Mouse (Mus musculus) left cerebral cortex, adult 2 months (tissue): ENCODE measurements around the gene Grhpr. TPM values are rescaled to one million over a fixed set of nuclear protein-coding genes. Genes with fewer than 3 reads are reported as not detected.

Source experiments
- DNase-seq, 2 experiments: peaks; one replicate each; pipeline ENCODE4 v3.0.0; 2021 to 2022; ENCODE audit warnings: low spot score in 2 of 2, mixed read lengths in 1 of 2; ENCODE audit errors: extremely low spot score in 1 of 2
- H3K27ac ChIP-seq: fragments of 200-600 bp; 2 replicates; pipeline ENCODE4 v1.8.1; 2022
- H3K4me3 ChIP-seq: fragments of 200-600 bp; 2 replicates; pipeline ENCODE4 v1.8.1; 2022
- CTCF ChIP-seq: fragments of 200-600 bp; IDR thresholded peaks from 2 replicates; pipeline ENCODE4 v1.8.1; 2022; ENCODE audit warnings: antibody characterized with exemption, mild to moderate bottlenecking, moderate library complexity
- intact Hi-C: fragments of 180-260 bp; cut with DNase I; formaldehyde crosslinking; loops from one replicate; pipeline ENCODE4 v1.15.1; 2025
- total RNA-seq, 2 experiments: library from RNA; stranded (reverse); gene quantifications; 2 replicates each; pipeline ENCODE4 v1.2.3; 2021

Gene Grhpr
- total RNA-seq, 2 experiments from 2014 or later, result 27.3 to 28.7 TPM

GRCm38 (mm10) chr4:44953041-44953440 is 28.2 kb upstream of the Grhpr start:
- intact Hi-C loops, result no loop called here
- H3K27ac ChIP-seq, result no peak overlapping the region
- DNase-seq, result no peak
- no peak for TF ChIP-seq CTCF
- H3K4me3 ChIP-seq, result no peak overlapping the region

- no peak for DNase-seq
- intact Hi-C loops, result no loop called here
- Histone ChIP-seq H3K4me3 (no peak overlapping the region), H3K27ac (no peak overlapping the region)
- no peak for TF ChIP-seq CTCF
These were observed 22.4 kb upstream of the Grhpr start for GRCm38 (mm10) chr4:44958776-44959175.

- Histone ChIP-seq H3K27ac (no peak overlapping the region), H3K4me3 (no peak overlapping the region)
- intact Hi-C loops, result no loop called here
- DNase-seq, result no peak
- TF ChIP-seq CTCF, result no peak
These were observed 22.0 kb upstream of the Grhpr start for GRCm38 (mm10) chr4:44959220-44959619.

- H3K4me3 ChIP-seq, result no peak overlapping the region
- TF ChIP-seq CTCF, result no peak
- no peak overlapping the region for H3K27ac ChIP-seq
- DNase-seq, result no peak
- intact Hi-C loops, result no loop called here
These were observed 18.0 kb upstream of the Grhpr start for GRCm38 (mm10) chr4:44963156-44963555.

- no peak for DNase-seq
- Histone ChIP-seq H3K27ac (no peak overlapping the region), H3K4me3 (no peak overlapping the region)
- TF ChIP-seq CTCF, result no peak
- intact Hi-C loops, result no loop called here
These were observed 16.0 kb upstream of the Grhpr start for GRCm38 (mm10) chr4:44965175-44965574.

- Histone ChIP-seq H3K27ac (no peak overlapping the region), H3K4me3 (no peak overlapping the region)
- intact Hi-C loops, result no loop called here
- no peak for DNase-seq
- TF ChIP-seq CTCF, result no peak
These were observed 15.5 kb upstream of the Grhpr start for GRCm38 (mm10) chr4:44965736-44966135.

GRCm38 (mm10) chr4:44967402-44967801 is 13.8 kb upstream of the Grhpr start:
- Histone ChIP-seq H3K4me3 (no peak overlapping the region), H3K27ac (no peak overlapping the region)
- DNase-seq, result no peak
- TF ChIP-seq CTCF, result no peak
- intact Hi-C loops, result no loop called here

GRCm38 (mm10) chr4:44970056-44970455 is 11.1 kb upstream of the Grhpr start:
- H3K27ac ChIP-seq, result no peak overlapping the region
- intact Hi-C loops, result no loop called here

GRCm38 (mm10) chr4:44970612-44971110 is 10.5 kb upstream of the Grhpr start:
- H3K4me3 ChIP-seq, result no peak overlapping the region
- peak; percentile 68 for TF ChIP-seq CTCF
- DNase-seq, result peak in 1 of 2 experiments; percentile 31
- intact Hi-C loops, result no loop called here
- no peak overlapping the region for H3K27ac ChIP-seq

More at GRCm38 (mm10) chr4:44970056-44970455, 11.1 kb upstream of the Grhpr start:
- no peak overlapping the region for H3K4me3 ChIP-seq
- no peak for TF ChIP-seq CTCF
- no peak for DNase-seq

- peak; percentile 99 for TF ChIP-seq CTCF
- DNase-seq, result peak; percentile 85 to 90
- H3K27ac ChIP-seq, result no peak overlapping the region
- peak overlapping the region; percentile 31 for H3K4me3 ChIP-seq
- intact Hi-C loops, result loop anchor here (2.0 kb wide), 2 partner anchors 39 to 217 kb away; partner anchors contain the start of gene Zbtb5
These were observed 7.7 kb upstream of the Grhpr start for GRCm38 (mm10) chr4:44973450-44973849.

GRCm38 (mm10) chr4:44973871-44974270 is 7.3 kb upstream of the Grhpr start:
- intact Hi-C loops, result loop anchor here (2.0 kb wide), 2 partner anchors 39 to 217 kb away; partner anchors contain the start of gene Zbtb5
- Histone ChIP-seq H3K27ac (no peak overlapping the region), H3K4me3 (peak overlapping the region; percentile 31)
- TF ChIP-seq CTCF, result no peak
- DNase-seq, result no peak

- no peak for DNase-seq
- Histone ChIP-seq H3K27ac (no peak overlapping the region), H3K4me3 (no peak overlapping the region)
- no peak for TF ChIP-seq CTCF
- intact Hi-C loops, result no loop called here
These were observed 6.9 kb upstream of the Grhpr start for GRCm38 (mm10) chr4:44974331-44974730.

- H3K27ac ChIP-seq, result no peak overlapping the region
- no peak for DNase-seq
- intact Hi-C loops, result no loop called here
- no peak overlapping the region for H3K4me3 ChIP-seq
- no peak for TF ChIP-seq CTCF
These were observed 5.1 kb upstream of the Grhpr start for GRCm38 (mm10) chr4:44976026-44976615.
